Mouse (Mus musculus) MEL (cell line): ENCODE data around the gene Pcsk1.

Source experiments
- CHD1 ChIP-seq: IDR thresholded peaks from 2 replicates; pipeline ENCODE4 v1.6.1; 2012; ENCODE audit warnings: low read depth, mild to moderate bottlenecking, inconsistent platforms, low read length, improper control_type of control experiment
- CHD2 ChIP-seq: IDR thresholded peaks from 2 replicates; pipeline ENCODE4 v1.6.1; 2011; ENCODE audit warnings: low read length, improper control_type of control experiment
- CTCF ChIP-seq, 3 experiments: IDR thresholded peaks in 2 of 3; conservative IDR thresholded peaks in 1 of 3; 2 replicates each; pipeline ENCODE4 v1.5.1; 2011 to 2012; ENCODE audit warnings: low read length in 3 of 3, low read depth in 2 of 3, mild to moderate bottlenecking in 2 of 3, improper control_type of control experiment in 1 of 3, inconsistent platforms in 1 of 3, mixed read lengths in 1 of 3, moderate library complexity in 1 of 3; ENCODE audit not compliant: control insufficient read depth in 1 of 3, insufficient read depth in 1 of 3, poor library complexity in 1 of 3, severe bottlenecking in 1 of 3
- HCFC1 ChIP-seq: IDR thresholded peaks from 2 replicates; pipeline ENCODE4 v1.6.1; 2012; ENCODE audit warnings: low read depth, mild to moderate bottlenecking, inconsistent platforms, low read length, improper control_type of control experiment, moderate library complexity
- MAFK ChIP-seq: IDR thresholded peaks from 2 replicates; pipeline ENCODE4 v1.6.1; 2011; ENCODE audit warnings: low read depth, mild to moderate bottlenecking, low read length, improper control_type of control experiment, borderline replicate concordance
- MAX ChIP-seq: IDR thresholded peaks from 2 replicates; pipeline ENCODE4 v1.6.1; 2011; ENCODE audit warnings: low read length, improper control_type of control experiment
- MAZ ChIP-seq: IDR thresholded peaks from 2 replicates; pipeline ENCODE4 v1.6.1; 2012; ENCODE audit warnings: low read depth, mild to moderate bottlenecking, inconsistent platforms, low read length, improper control_type of control experiment
- POLR2A ChIP-seq, 2 experiments: IDR thresholded peaks; 2 replicates each; pipeline ENCODE4 v1.6.1; 2011 to 2012; ENCODE audit warnings: low read length in 2 of 2, mild to moderate bottlenecking in 2 of 2, control low read depth in 1 of 2, improper control_type of control experiment in 1 of 2, low read depth in 1 of 2, moderate library complexity in 1 of 2; ENCODE audit not compliant: control insufficient read depth in 1 of 2, insufficient read depth in 1 of 2, poor library complexity in 1 of 2
- POLR2AphosphoS5 ChIP-seq: IDR thresholded peaks from 2 replicates; pipeline ENCODE4 v1.6.1; 2012; ENCODE audit warnings: low read depth, borderline replicate concordance, mild to moderate bottlenecking, inconsistent platforms, low read length, moderate library complexity, mixed read lengths
- TAL1 ChIP-seq: IDR thresholded peaks from 2 replicates; pipeline ENCODE4 v1.6.1; 2012; ENCODE audit warnings: mild to moderate bottlenecking, inconsistent platforms, low read length, moderate library complexity, mixed read lengths
- USF1 ChIP-seq: IDR thresholded peaks from 2 replicates; pipeline ENCODE4 v1.6.1; 2014; ENCODE audit warnings: low read depth, mild to moderate bottlenecking, inconsistent platforms, low read length, improper control_type of control experiment, moderate library complexity
- ZKSCAN1 ChIP-seq: IDR thresholded peaks from 2 replicates; pipeline ENCODE4 v1.6.1; 2012; ENCODE audit warnings: low read depth, mild to moderate bottlenecking, inconsistent platforms, low read length, improper control_type of control experiment, moderate library complexity
- ZMIZ1 ChIP-seq: IDR thresholded peaks from 2 replicates; pipeline ENCODE4 v1.6.1; 2012; ENCODE audit warnings: low read depth, mild to moderate bottlenecking, inconsistent platforms, low read length, improper control_type of control experiment, moderate library complexity
- ZNF384 ChIP-seq: IDR thresholded peaks from 2 replicates; pipeline ENCODE4 v1.6.1; 2012; ENCODE audit warnings: low read depth, mild to moderate bottlenecking, inconsistent platforms, low read length, improper control_type of control experiment

DNA sequence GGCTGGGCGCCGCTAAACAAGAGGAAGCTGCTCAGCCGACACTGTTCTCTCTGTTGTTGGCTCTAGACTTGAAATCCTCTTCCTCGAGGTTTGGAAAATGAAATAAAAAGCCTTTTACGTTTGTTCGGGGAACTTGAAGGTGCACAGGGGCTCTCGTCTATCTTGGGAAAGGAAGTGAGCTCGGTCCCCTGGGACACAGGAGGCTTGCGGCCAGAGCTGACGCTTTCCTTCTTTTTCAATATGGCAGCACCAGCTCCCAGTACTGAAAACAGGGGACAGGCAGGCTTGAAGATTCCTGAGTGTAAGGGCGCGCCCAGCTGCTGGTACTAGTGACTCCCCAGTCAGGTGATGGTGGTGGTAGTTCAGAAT, 769 bp downstream of the Pcsk1 start:
- TF ChIP-seq POLR2A (IDR thresholded peaks at IDR 0.05; ENCODE audit: control insufficient read depth in 1 of 2, insufficient read depth in 1 of 2, low read depth in 1 of 2, low read length in 2 of 2, poor library complexity in 1 of 2) (no peak), MAFK (no peak), CTCF (IDR thresholded peaks at IDR 0.05 in 2 of 3, conservative IDR thresholded peaks at IDR 0.05 in 1 of 3; ENCODE audit: control insufficient read depth in 1 of 3, insufficient read depth in 1 of 3, low read depth in 2 of 3, low read length in 3 of 3, poor library complexity in 1 of 3, severe bottlenecking in 1 of 3) (no peak), ZNF384 (no peak), MAX (no peak), CHD1 (no peak), USF1 (no peak), ZMIZ1 (no peak), CHD2 (no peak), MAZ (no peak), HCFC1 (no peak), TAL1 (no peak), POLR2AphosphoS5 (no peak), ZKSCAN1 (no peak)
